Mouse (Mus musculus) ES-E14 (cell line): ENCODE results near the gene Eif3i. TPM values are rescaled to one million over a fixed set of nuclear protein-coding genes. Genes with fewer than 3 reads are reported as not detected.

Experiments used
- DNase-seq: peaks from one replicate; pipeline ENCODE4 v3.0.0-alpha.2; 2013; ENCODE audit warnings: low read depth, low spot score
- H3K27ac ChIP-seq: 2 replicates; pipeline ENCODE4 v1.5.1; 2012; ENCODE audit warnings: low read depth, mild to moderate bottlenecking, low read length, moderate library complexity, mixed read lengths; ENCODE audit not compliant: poor library complexity, insufficient read depth, severe bottlenecking
- H3K36me3 ChIP-seq: 2 replicates; pipeline ENCODE4 v1.6.1; 2012; ENCODE audit warnings: mild to moderate bottlenecking, low read length, moderate library complexity, mixed read lengths; ENCODE audit not compliant: control insufficient read depth, poor library complexity, insufficient read depth, severe bottlenecking
- H3K4me1 ChIP-seq, 2 experiments: fragments of 150-350 bp in 1 of 2; sonication (generic) in 1 of 2; 2 replicates each; pipeline ENCODE4 v1.6.1; 2012; ENCODE audit warnings: low read length in 2 of 2, mild to moderate bottlenecking in 1 of 2, mixed read lengths in 1 of 2; ENCODE audit not compliant: control insufficient read depth in 2 of 2, insufficient read depth in 2 of 2, poor library complexity in 1 of 2
- H3K4me3 ChIP-seq, 2 experiments: fragments of 150-350 bp in 1 of 2; sonication (generic) in 1 of 2; 2 replicates each; pipeline ENCODE4 v1.5.1; 2012; ENCODE audit warnings: low read length in 2 of 2, low read depth in 1 of 2, mild to moderate bottlenecking in 1 of 2, mixed read lengths in 1 of 2; ENCODE audit not compliant: insufficient read depth in 1 of 2, poor library complexity in 1 of 2, severe bottlenecking in 1 of 2
- H3K9ac ChIP-seq: 2 replicates; pipeline ENCODE4 v1.6.1; 2012; ENCODE audit warnings: low read depth, mild to moderate bottlenecking, low read length, mixed read lengths; ENCODE audit not compliant: poor library complexity, insufficient read depth, severe bottlenecking
- H3K9me3 ChIP-seq: fragments of 150-350 bp; sonication (generic); 2 replicates; pipeline ENCODE4 v1.6.1; 2012; ENCODE audit warnings: low read depth, mild to moderate bottlenecking, low read length; ENCODE audit not compliant: control insufficient read depth, insufficient read depth
- CHD2 ChIP-seq: IDR thresholded peaks from 2 replicates; pipeline ENCODE4 v1.6.1; 2014; ENCODE audit warnings: mild to moderate bottlenecking, low read depth, low read length, inconsistent platforms
- HCFC1 ChIP-seq: IDR thresholded peaks from 2 replicates; pipeline ENCODE4 v1.6.1; 2012; ENCODE audit warnings: low read length, inconsistent platforms, borderline replicate concordance; ENCODE audit not compliant: insufficient read depth
- MAFK ChIP-seq: IDR thresholded peaks from 2 replicates; pipeline ENCODE4 v1.6.1; 2014; ENCODE audit warnings: mild to moderate bottlenecking, low read depth, low read length, inconsistent platforms; ENCODE audit not compliant: insufficient read depth
- ZC3H11A ChIP-seq: IDR thresholded peaks from 2 replicates; pipeline ENCODE4 v1.6.1; 2012; ENCODE audit warnings: low read depth, mild to moderate bottlenecking, inconsistent platforms, low read length, borderline replicate concordance
- ZNF384 ChIP-seq: IDR thresholded peaks from 2 replicates; pipeline ENCODE4 v1.6.1; 2012; ENCODE audit warnings: low read depth, low read length, inconsistent platforms
- in situ Hi-C, 2 experiments: fragments of 600-800 bp; cut with MboI; formaldehyde crosslinking; loops; one replicate each; pipeline ENCODE4 v1.15.1; 2025; ENCODE audit warnings: low sequenced_read_pairs in 2 of 2, inconsistent platforms in 1 of 2; ENCODE audit not compliant: unreplicated experiment in 2 of 2
- total RNA-seq: library from RNA; depleted of rRNA; stranded (reverse); fragments of 300-350 nt; gene quantifications from 2 replicates; pipeline ENCODE4 v1.2.3, GENCODE M21; 2012; rRNA removed

Gene Eif3i
- total RNA-seq = 297 and 328 TPM in 2 replicates

- no peak for DNase-seq
- Histone ChIP-seq H3K27ac (no peak within 1 kb of the TSS), H3K9me3 (no peaks in the 10 kb centered on the region), H3K4me1 (peaks cover 9 to 13% of the 10 kb centered on the region in 2 experiments; a peak in 3 of 4 replicates), H3K36me3 (peaks cover 14% of the 10 kb centered on the region; the same call in 1 of the 2 replicates), H3K4me3 (peak within 1 kb of the TSS; percentile 95 to 99), H3K9ac (peak within 1 kb of the TSS; percentile 94)
- TF ChIP-seq HCFC1 = peak; percentile 60; the same call in 1 of the 2 replicates
- TF ChIP-seq MAFK = no peak
- no peak for TF ChIP-seq ZC3H11A
- no peak for TF ChIP-seq ZNF384
- in situ Hi-C loops = no loop called here
Observed at GRCm38 (mm10) chr4:129600233-129601158, at the start of gene Eif3i, which contains the start of gene Tmem234. TSS of gene Eif3i (minus strand) at chr4:129600648. TSS of gene Tmem234 (plus strand) at chr4:129600668.

- in situ Hi-C loops = no loop called here
- peaks cover 31% of the 10 kb centered on the region for H3K36me3 ChIP-seq
- DNase-seq = no peak
Observed at GRCm38 (mm10) chr4:129648656-129649055, 48.2 kb upstream of the Eif3i start.

GRCm38 (mm10) chr4:129645204-129645603 is 44.8 kb upstream of the Eif3i start:
- H3K4me3 ChIP-seq = no peak overlapping the region
- H3K9me3 ChIP-seq = no peaks in the 10 kb centered on the region
- H3K9ac ChIP-seq = no peak overlapping the region
- H3K4me1 ChIP-seq = peaks cover 0 to 2% of the 10 kb centered on the region in 2 experiments; a peak in 1 of 4 replicates
- in situ Hi-C loops = no loop called here
- H3K36me3 ChIP-seq = peaks cover 19% of the 10 kb centered on the region
- DNase-seq = no peak
- no peak overlapping the region for H3K27ac ChIP-seq
- no peak for TF ChIP-seq ZNF384
- no peak for TF ChIP-seq HCFC1
- no peak for TF ChIP-seq ZC3H11A

More at GRCm38 (mm10) chr4:129648656-129649055, 48.2 kb upstream of the Eif3i start:
- no peak for TF ChIP-seq ZC3H11A
- no peak for TF ChIP-seq HCFC1
- TF ChIP-seq MAFK = no peak
- TF ChIP-seq CHD2 = no peak
- TF ChIP-seq ZNF384 = no peak
- H3K27ac ChIP-seq = no peak overlapping the region
- H3K9ac ChIP-seq = no peak overlapping the region
- no peaks in the 10 kb centered on the region for H3K9me3 ChIP-seq
- 0 out of 4 replicates have a peak, but pooled peaks cover 0 to 2% of the 10 kb centered on the region in 2 experiments for H3K4me1 ChIP-seq
- H3K4me3 ChIP-seq = no peak overlapping the region

GRCm38 (mm10) chr4:129641756-129642155 is 41.3 kb upstream of the Eif3i start:
- no peak overlapping the region for H3K27ac ChIP-seq
- H3K9me3 ChIP-seq = no peaks in the 10 kb centered on the region
- no peak overlapping the region; the same call in 1 of the 2 replicates for H3K9ac ChIP-seq
- H3K4me1 ChIP-seq = no peaks in the 10 kb centered on the region; a peak in 2 of 4 replicates
- no peak for DNase-seq
- H3K4me3 ChIP-seq = peak overlapping the region in 1 of 2 experiments; percentile 75; a peak in 1 of 4 replicates
- TF ChIP-seq MAFK (no peak), ZC3H11A (no peak), CHD2 (no peak), ZNF384 (no peak), HCFC1 (no peak)
- in situ Hi-C loops = no loop called here
- peaks cover 25% of the 10 kb centered on the region for H3K36me3 ChIP-seq
